Mouse (Mus musculus): ENCODE results near the gene Cfap97d1. TPM values are rescaled to one million over a fixed set of nuclear protein-coding genes. Genes with fewer than 3 reads are reported as not detected.

Cfap97d1 gene
- not detected in 4 replicates for total RNA-seq (2023; ENCODE audit: inconsistent age)

GRCm38 (mm10) chr11:101984054-101985025 is at the start of gene Cfap97d1:
Gene Cfap97d1, plus strand, starts transcription at chr11:101984279.

GRCm38 (mm10) chr11:101966965-101967614 is 17.0 kb upstream of the Cfap97d1 start, which contains the start of gene Sost:
Gene Sost, minus strand, starts transcription at chr11:101967015.

GRCm38 (mm10) chr11:101986913-101987312 is 2.8 kb downstream of the Cfap97d1 start, which contains the start of gene Dusp3:
Gene Dusp3, minus strand, starts transcription at chr11:101987013.

GRCm38 (mm10) chr11:102028087-102028816 is 44.2 kb downstream of the Cfap97d1 start, which contains the start of gene Mpp3:
Gene Mpp3, minus strand, starts transcription at chr11:102028461.

GRCm38 (mm10) chr11:102041350-102041949 is 57.4 kb downstream of the Cfap97d1 start, which contains the start of gene Cd300lg:
Gene Cd300lg, plus strand, starts transcription at chr11:102041509.

Other genes with a start within 250 kb of the Cfap97d1 start
- gene Etv4, start 198.9 kb upstream of the Cfap97d1 start, total RNA-seq (2023; ENCODE audit: inconsistent age): not detected in 4 replicates
- gene Meox1, start 89.9 kb upstream of the Cfap97d1 start, total RNA-seq (2023; ENCODE audit: inconsistent age): 0.64 to 1.0 TPM (median 0.83 TPM) in 4 replicates
- not detected in 4 replicates for gene Sost, start 17.3 kb upstream of the Cfap97d1 start, total RNA-seq (2023; ENCODE audit: inconsistent age)
- gene Dusp3, start 2.7 kb downstream of the Cfap97d1 start, total RNA-seq (2023; ENCODE audit: inconsistent age): 28.7 to 32.8 TPM (median 30.5 TPM) in 4 replicates
- gene Mpp3, start 44.2 kb downstream of the Cfap97d1 start, total RNA-seq (2023; ENCODE audit: inconsistent age): not detected in 4 replicates
- not detected in 4 replicates for gene Cd300lg, start 57.2 kb downstream of the Cfap97d1 start, total RNA-seq (2023; ENCODE audit: inconsistent age)
- gene Mpp2, start 104.2 kb downstream of the Cfap97d1 start, total RNA-seq (2023; ENCODE audit: inconsistent age): not detected in 4 replicates
- gene Ppy, start 117.0 kb downstream of the Cfap97d1 start, total RNA-seq (2023; ENCODE audit: inconsistent age): not detected in 4 replicates
- not detected in 4 replicates for gene Pyy, start 123.6 kb downstream of the Cfap97d1 start, total RNA-seq (2023; ENCODE audit: inconsistent age)
- not detected in 4 replicates for gene Nags, start 161.2 kb downstream of the Cfap97d1 start, total RNA-seq (2023; ENCODE audit: inconsistent age)
- 6.8 to 13.3 TPM (median 10.4 TPM) in 4 replicates for gene Tmem101, start 172.1 kb downstream of the Cfap97d1 start, total RNA-seq (2023; ENCODE audit: inconsistent age)
- 50.5 to 63.1 TPM (median 55.9 TPM) in 4 replicates for gene Lsm12, start 201.0 kb downstream of the Cfap97d1 start, total RNA-seq (2023; ENCODE audit: inconsistent age)
- gene G6pc3, start 205.3 kb downstream of the Cfap97d1 start, total RNA-seq (2023; ENCODE audit: inconsistent age): 37.1 to 44.6 TPM (median 41.9 TPM) in 4 replicates
- 121 to 153 TPM (median 136 TPM) in 4 replicates for gene Hdac5, start 245.9 kb downstream of the Cfap97d1 start, total RNA-seq (2023; ENCODE audit: inconsistent age)